Mouse (Mus musculus): ENCODE data around the gene Gm20219.

- no peak for TF ChIP-seq CTCF (IDR thresholded peaks at IDR 0.05; ENCODE audit: low read depth)
- TF ChIP-seq EP300 (IDR thresholded peaks at IDR 0.05; ENCODE audit: low read depth): no peak
These were observed 31.1 kb upstream of the Gm20219 start for GRCm38 (mm10) chr17:56585171-56585821.
